Mouse (Mus musculus): ENCODE data around the gene Crygd. TPM values are rescaled to one million over a fixed set of nuclear protein-coding genes. Genes with fewer than 3 reads are reported as not detected.

Crygd gene
- polyA plus RNA-seq, 1 experiment from 2014 or later, result not detected

GRCm38 (mm10) chr1:65039679-65040078 lies 23.6 kb downstream of the Crygd start:
- Histone ChIP-seq H3K4me1 (no peaks in the 10 kb centered on the region), H3K9me3 (no peaks in the 10 kb centered on the region), H3K36me3 (no peaks in the 10 kb centered on the region), H3K27me3 (replicated peaks) (no peaks in the 10 kb centered on the region), H3K9ac (no peak overlapping the region), H3K4me3 (replicated peaks) (no peak overlapping the region), H3K4me2 (no peak overlapping the region), H3K27ac (no peak overlapping the region)
- WGBS, result 72% methylated on average over 3 of the region's 3 CpGs
- ATAC-seq (ENCODE audit: insufficient read depth, low FRiP score, low read depth), result no peak

GRCm38 (mm10) chr1:65037542-65037941 lies 25.7 kb downstream of the Crygd start:
- no peaks in the 10 kb centered on the region for H3K9me3 ChIP-seq
- 40% methylated on average over 2 of the region's 2 CpGs for WGBS
- no peaks in the 10 kb centered on the region for H3K27me3 ChIP-seq (replicated peaks)
- no peak overlapping the region for H3K9ac ChIP-seq
- H3K36me3 ChIP-seq, result no peaks in the 10 kb centered on the region
- no peak overlapping the region for H3K4me2 ChIP-seq
- H3K4me1 ChIP-seq, result no peaks in the 10 kb centered on the region
- no peak for ATAC-seq (ENCODE audit: insufficient read depth, low FRiP score, low read depth)
- H3K27ac ChIP-seq, result no peak overlapping the region
- no peak overlapping the region for H3K4me3 ChIP-seq (replicated peaks)

- H3K27ac ChIP-seq, result no peak overlapping the region
- no peak overlapping the region for H3K4me2 ChIP-seq
- no peaks in the 10 kb centered on the region for H3K9me3 ChIP-seq
- no peak overlapping the region for H3K9ac ChIP-seq
- no peaks in the 10 kb centered on the region for H3K27me3 ChIP-seq (replicated peaks)
- no peaks in the 10 kb centered on the region for H3K4me1 ChIP-seq
- H3K36me3 ChIP-seq, result no peaks in the 10 kb centered on the region
- no peak for ATAC-seq (ENCODE audit: insufficient read depth, low FRiP score, low read depth)
- WGBS, result 16% methylated on average over 3 of the region's 3 CpGs
- H3K4me3 ChIP-seq (replicated peaks), result no peak overlapping the region
Measured at GRCm38 (mm10) chr1:65035513-65035912, 27.7 kb downstream of the Crygd start.

- no peak within 1 kb of the TSS for H3K4me3 ChIP-seq (replicated peaks)
- ATAC-seq (ENCODE audit: insufficient read depth, low FRiP score, low read depth), result no peak
- no peak within 1 kb of the TSS for H3K27ac ChIP-seq
- H3K9me3 ChIP-seq, result no peaks in the 10 kb centered on the region
- no peaks in the 10 kb centered on the region for H3K36me3 ChIP-seq
- H3K4me2 ChIP-seq, result no peak within 1 kb of the TSS
- no peaks in the 10 kb centered on the region for H3K27me3 ChIP-seq (replicated peaks)
- no peaks in the 10 kb centered on the region for H3K4me1 ChIP-seq
- H3K9ac ChIP-seq, result no peak within 1 kb of the TSS
Measured at GRCm38 (mm10) chr1:65032641-65033040, 30.6 kb downstream of the Crygd start, which contains the start of gene Akr1cl. TSS of gene Akr1cl (minus strand) at chr1:65032759.

DNA sequence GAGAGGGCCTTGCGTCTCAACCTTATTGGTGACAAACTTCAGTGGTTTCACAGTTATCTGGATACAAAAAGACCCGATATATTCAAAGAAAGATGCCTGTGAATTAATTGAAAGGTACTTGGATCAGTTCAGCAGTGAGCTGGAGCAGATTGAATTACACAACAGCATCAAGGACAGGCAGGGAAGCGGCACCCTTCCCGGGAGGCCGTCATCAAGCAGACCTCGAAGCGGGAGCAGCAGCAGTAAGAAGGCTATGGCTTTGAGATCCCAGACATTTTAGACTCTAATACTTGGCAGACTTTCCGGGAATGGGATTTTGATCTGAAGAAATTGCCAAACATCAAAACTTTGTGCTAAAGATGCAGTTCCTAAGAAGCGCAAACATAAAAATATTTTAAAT lies 35.0 kb downstream of the Crygd start:
- Histone ChIP-seq H3K9me3 (no peaks in the 10 kb centered on the region), H3K27ac (no peak overlapping the region), H3K27me3 (replicated peaks) (no peaks in the 10 kb centered on the region), H3K36me3 (no peaks in the 10 kb centered on the region), H3K4me2 (no peak overlapping the region), H3K9ac (no peak overlapping the region), H3K4me3 (replicated peaks) (no peak overlapping the region), H3K4me1 (no peaks in the 10 kb centered on the region)
- ATAC-seq (ENCODE audit: insufficient read depth, low FRiP score, low read depth), result no peak
- 63% methylated on average over 9 of the region's 9 CpGs for WGBS

- 82% methylated on average over 4 of the region's 4 CpGs for WGBS
Measured at GRCm38 (mm10) chr1:65012726-65013125, 50.5 kb downstream of the Crygd start.

More at GRCm38 (mm10) chr1:65012726-65013125, 50.5 kb downstream of the Crygd start:
- no peak overlapping the region for H3K4me3 ChIP-seq (replicated peaks)
- no peaks in the 10 kb centered on the region for H3K9me3 ChIP-seq
- H3K27ac ChIP-seq, result no peak overlapping the region
- H3K9ac ChIP-seq, result no peak overlapping the region
- H3K4me2 ChIP-seq, result no peak overlapping the region
- no peak for ATAC-seq (ENCODE audit: insufficient read depth, low FRiP score, low read depth)
- H3K4me1 ChIP-seq, result no peaks in the 10 kb centered on the region
- no peaks in the 10 kb centered on the region for H3K36me3 ChIP-seq
- H3K27me3 ChIP-seq (replicated peaks), result no peaks in the 10 kb centered on the region

Other genes starting within 250 kb of the Crygd start
- gene Plekhm3, start 106.6 kb downstream of the Crygd start, polyA plus RNA-seq (2015; fragmentation: Nextera tagmentation; extraction: Ambion mirVana), result 5.7 and 7.4 TPM in 2 replicates
- gene Akr1cl, start 30.7 kb downstream of the Crygd start, polyA plus RNA-seq (2015; fragmentation: Nextera tagmentation; extraction: Ambion mirVana), result 0.95 and 1.0 TPM in 2 replicates
- not detected in 2 replicates for gene Cryge, start 12.3 kb downstream of the Crygd start, polyA plus RNA-seq (2015; fragmentation: Nextera tagmentation; extraction: Ambion mirVana)
- not detected in 2 replicates for gene Crygc, start 10.2 kb upstream of the Crygd start, polyA plus RNA-seq (2015; fragmentation: Nextera tagmentation; extraction: Ambion mirVana)
- gene Crygb, start 18.8 kb upstream of the Crygd start, polyA plus RNA-seq (2015; fragmentation: Nextera tagmentation; extraction: Ambion mirVana), result not detected in 2 replicates
- not detected in 2 replicates for gene Cryga, start 39.9 kb upstream of the Crygd start, polyA plus RNA-seq (2015; fragmentation: Nextera tagmentation; extraction: Ambion mirVana)
- gene Gm28845, start 56.1 kb upstream of the Crygd start, polyA plus RNA-seq (2015; fragmentation: Nextera tagmentation; extraction: Ambion mirVana), result not detected in 2 replicates
- 0.12 and 0.26 TPM in 2 replicates for gene D630023F18Rik, start 59.8 kb upstream of the Crygd start, polyA plus RNA-seq (2015; fragmentation: Nextera tagmentation; extraction: Ambion mirVana)
- gene Idh1, start 123.0 kb upstream of the Crygd start, polyA plus RNA-seq (2015; fragmentation: Nextera tagmentation; extraction: Ambion mirVana), result 159 and 161 TPM in 2 replicates
- 7.7 and 10.2 TPM in 2 replicates for gene Pikfyve, start 123.2 kb upstream of the Crygd start, polyA plus RNA-seq (2015; fragmentation: Nextera tagmentation; extraction: Ambion mirVana)
- gene Pth2r, start 218.6 kb upstream of the Crygd start, polyA plus RNA-seq (2015; fragmentation: Nextera tagmentation; extraction: Ambion mirVana), result not detected in 2 replicates